Mouse (Mus musculus) CD8-positive naive resting alpha-beta T cell, adult 2 months (primary cell): ENCODE results near the gene Frmpd1.

Experiments
- DNase-seq, 2 experiments: peaks; one replicate each; pipeline ENCODE4 v3.0.0; 2022; ENCODE audit warnings: low read depth in 2 of 2, low spot score in 2 of 2

Frmpd1 gene

GRCm38 (mm10) chr4:45238260-45238659, 53.6 kb downstream of the Frmpd1 start:
- DNase-seq: no peak

DNA sequence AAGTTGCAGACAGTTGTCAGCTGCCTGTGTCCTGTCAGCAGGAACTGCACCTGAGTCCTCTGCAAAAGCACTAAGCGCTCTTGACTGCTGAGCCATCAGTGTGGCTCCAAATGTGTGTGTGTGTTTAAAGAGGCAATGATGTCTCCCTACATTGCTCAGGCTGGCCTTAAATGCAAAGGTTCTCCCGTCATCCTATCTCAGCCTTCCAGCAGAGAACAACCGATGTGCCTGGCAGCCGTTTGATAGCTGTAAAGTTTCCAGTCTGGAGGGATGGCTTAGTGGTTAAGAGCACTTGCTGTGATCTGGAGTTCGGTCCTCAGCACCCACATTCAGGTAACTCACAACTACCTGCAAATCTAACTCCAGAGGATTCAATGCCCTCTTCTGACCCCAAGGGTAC, 56.7 kb downstream of the Frmpd1 start:
- DNase-seq: no peak

DNA sequence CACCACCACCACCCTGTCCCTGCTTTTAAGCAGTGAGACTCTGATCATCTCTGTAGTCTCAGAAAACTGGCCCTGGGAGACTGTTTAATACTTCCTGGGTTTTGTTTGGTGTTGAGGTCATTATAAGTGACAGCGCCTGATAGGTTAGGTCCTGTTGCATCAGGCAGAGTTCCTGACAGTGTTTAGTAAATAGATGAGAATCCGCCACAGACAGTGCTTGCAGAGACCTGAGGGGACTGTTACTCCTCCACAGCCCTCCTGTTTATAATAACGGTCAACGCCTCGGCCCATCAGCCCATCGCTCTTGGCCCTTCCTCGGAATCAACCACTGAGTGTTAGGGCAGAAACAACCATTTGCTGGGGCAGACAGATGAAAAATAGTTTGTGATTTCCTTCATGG, 57.5 kb downstream of the Frmpd1 start:
- no peak for DNase-seq

DNA sequence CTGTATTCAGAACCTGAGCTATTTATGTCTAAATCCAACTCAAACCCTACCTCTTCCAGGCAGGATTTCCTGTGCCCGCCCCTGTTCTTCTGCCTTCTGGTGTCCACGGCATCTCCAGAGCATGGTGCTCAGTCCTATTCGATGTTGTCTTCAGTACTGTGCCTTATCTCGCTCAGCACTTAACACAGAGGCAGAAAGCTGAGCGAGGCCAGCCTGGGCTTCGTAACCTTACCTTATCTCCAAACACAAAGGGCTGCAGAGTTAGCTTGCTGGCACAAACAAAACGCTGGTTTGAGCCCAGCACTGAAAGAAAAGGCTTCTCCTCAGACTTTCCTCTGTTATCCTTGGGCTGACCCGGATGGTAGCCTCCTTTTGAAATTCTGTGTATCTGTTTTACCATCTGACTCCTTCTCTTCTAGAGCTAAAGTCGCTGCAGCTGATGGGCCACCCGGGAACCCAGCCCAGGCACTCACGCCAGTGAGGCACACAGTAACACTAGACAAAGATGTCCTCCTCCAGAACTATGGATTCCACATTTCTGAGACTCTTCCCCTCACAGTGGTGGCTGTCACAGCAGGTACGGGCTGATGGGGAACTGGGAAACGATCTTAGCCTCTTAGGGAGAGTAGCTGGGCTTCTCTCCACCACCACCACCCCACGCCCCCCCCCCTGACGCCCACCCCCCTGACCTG, 58.7 kb downstream of the Frmpd1 start:
- DNase-seq: no peak

GRCm38 (mm10) chr4:45251265-45251664, 66.6 kb downstream of the Frmpd1 start:
- DNase-seq: no peak

- DNase-seq: no peak
Observed at GRCm38 (mm10) chr4:45252861-45253262, 68.2 kb downstream of the Frmpd1 start.

DNA sequence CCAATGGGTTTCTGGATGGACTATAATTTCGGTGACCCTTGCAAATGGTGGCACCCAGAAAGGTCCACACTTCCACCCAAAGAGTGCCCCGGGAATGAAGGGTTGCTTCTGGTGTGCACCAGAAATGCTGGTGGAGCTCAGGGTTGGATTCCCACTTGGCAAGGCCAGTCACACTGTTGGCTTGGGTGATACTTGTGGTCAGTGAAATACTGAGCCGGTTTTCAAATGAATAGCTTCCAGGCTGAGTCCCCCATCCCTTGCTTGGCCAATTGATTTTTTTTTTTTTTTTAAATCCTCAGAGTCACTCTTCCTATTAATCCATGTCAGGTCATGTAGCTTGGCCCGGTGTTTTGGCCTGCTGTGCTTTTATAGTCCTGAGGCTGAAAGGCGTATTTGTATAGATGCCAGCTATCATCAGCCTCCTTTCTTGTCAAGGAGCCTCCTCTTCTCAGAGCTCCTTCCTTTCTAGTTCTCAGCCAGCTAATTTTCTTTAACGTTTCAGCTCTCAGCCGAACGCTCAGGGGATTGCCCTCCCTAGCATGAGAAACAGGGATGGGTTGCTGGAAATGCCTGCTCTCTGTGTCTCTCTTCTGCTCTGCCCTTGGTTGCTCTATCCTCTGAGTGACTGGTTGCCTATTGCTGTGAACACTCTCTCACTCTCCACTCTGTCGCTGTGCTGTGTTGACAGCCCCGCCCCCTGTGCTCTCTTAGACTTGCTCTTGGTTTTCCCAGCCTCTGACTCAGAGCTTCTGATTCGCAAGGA, 69.3 kb downstream of the Frmpd1 start:
- DNase-seq: no peak

DNA sequence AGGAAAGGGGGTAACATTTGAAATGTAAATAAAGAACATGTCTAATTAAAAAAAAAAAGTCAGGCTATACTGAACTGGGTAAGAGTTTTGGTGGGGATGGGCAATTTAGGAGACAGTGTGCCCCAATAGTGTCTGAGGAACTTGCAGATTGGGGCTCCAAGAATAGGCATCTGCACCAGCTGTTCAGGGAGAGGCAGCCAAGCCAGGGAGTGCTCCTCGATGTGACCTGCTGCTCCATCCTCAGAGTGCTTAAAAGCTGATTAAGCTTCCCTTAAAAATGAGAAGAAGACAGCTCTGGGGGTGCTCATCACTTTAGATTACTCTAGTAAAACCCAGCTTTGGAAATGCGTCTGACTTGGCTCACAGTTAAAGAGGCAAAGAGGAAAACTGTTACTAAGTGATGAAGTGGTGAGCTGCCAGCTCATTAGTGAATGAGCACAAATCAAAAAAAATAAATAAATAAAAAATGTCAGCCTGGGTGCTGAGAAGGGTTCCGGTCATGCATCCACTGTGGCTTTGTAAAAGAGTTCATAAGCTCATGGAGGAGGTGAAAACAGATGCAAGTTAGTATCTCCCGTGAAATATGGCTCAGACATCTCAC, 74.7 kb downstream of the Frmpd1 start:
- DNase-seq: no peak

- DNase-seq: no peak
Observed at GRCm38 (mm10) chr4:45261551-45261950, 76.9 kb downstream of the Frmpd1 start.

- no peak for DNase-seq
Observed at GRCm38 (mm10) chr4:45267883-45268282, 83.2 kb downstream of the Frmpd1 start.

- DNase-seq: no peak
Observed at GRCm38 (mm10) chr4:45271041-45271452, 86.4 kb downstream of the Frmpd1 start.

DNA sequence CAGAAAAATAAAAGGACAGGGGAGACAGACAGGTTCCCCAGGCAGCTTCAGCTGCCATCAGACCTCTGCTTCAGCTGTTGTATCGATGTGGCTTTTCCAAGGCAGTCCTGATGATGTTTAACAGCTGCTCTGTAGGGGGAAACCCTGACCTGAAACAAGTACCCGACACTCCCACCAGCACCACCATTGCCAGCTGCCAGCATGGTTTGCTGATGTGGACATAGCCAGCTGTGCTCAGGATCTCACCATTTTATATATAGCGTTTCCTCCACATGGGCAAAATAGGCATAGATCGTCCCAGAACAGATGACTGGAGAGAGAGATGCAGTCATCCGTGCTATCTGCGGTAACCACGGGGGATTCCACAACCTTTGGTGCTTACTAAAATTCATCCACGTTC, 91.1 kb downstream of the Frmpd1 start:
- DNase-seq: no peak

GRCm38 (mm10) chr4:45279292-45279691, 94.6 kb downstream of the Frmpd1 start:
- DNase-seq: no peak

DNA sequence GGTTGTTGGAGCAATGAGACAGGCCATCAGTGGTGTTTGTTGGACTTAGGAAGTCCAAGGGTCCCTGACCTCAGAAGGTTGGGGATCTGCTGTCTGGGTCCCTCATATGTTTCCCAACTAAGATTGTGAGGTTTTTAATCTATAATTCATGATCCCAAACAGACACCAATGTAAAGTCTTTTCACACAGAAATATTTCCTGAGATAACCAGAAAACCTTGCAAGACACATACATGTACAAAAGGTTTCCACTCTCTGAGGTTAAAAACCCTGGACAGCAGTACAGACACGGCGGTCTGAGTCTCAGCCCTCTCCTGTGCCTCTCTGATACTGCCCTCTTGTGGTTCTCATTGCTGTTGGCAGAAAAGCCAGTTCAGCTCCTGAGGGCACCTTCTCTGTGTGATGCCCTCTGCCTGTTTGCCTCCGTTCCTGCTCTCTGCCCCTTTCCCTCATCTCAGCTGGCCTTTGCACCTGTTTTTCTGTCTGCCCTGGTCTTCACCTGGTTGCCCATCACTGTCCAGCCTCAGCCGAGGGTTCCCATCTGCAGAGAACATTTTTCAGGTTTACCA, 95.4 kb downstream of the Frmpd1 start:
- DNase-seq: peak; percentile 20 to 44

DNA sequence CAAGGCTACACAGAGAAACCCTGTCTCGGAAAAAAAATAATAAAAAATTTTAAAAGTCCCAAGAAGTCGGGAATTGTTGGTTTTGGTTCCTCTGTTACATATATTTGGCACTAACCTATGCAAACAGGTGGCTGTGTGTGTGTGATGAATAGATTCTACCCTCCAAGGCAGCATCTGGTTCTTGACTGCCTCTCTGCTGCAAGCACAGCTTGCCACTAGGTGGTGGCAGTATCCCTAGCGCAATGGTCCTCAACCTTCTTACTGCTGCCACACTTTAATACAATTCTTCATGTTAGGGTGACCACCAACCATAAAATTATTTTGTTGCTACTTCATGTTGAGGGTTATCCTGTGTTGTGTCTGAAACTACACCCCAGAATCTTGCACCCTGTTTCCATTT, 101.6 kb downstream of the Frmpd1 start:
- no peak for DNase-seq

GRCm38 (mm10) chr4:45287906-45288305, 103.2 kb downstream of the Frmpd1 start:
- DNase-seq: no peak

GRCm38 (mm10) chr4:45296662-45297564, 112.2 kb downstream of the Frmpd1 start, which contains the start of gene Trmt10b:
Gene Trmt10b, plus strand, starts transcription at chr4:45297127.
- DNase-seq: peak; percentile 65 to 82

DNA sequence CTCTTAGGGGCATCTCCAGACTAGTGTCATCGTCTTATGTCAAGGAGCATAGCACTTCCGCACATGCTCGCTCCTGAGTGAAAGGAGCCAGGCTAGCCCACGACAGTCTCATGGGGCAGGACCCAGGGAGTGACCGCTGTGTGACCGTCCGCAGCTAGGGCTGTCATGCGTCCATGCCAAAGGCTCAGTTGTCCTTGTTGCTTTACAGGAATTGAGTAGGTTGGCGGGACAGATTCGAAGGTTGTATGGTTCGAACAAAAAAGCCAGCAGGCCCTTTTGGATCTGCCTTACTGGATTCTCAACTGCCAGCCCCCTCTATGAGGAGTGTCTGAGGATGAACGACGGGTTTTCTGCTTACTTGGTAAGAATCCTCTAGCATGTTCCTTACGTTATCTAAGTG, 120.9 kb downstream of the Frmpd1 start:
- DNase-seq: no peak

GRCm38 (mm10) chr4:45308046-45308445, 123.4 kb downstream of the Frmpd1 start:
- DNase-seq: no peak

GRCm38 (mm10) chr4:45308606-45309005, 123.9 kb downstream of the Frmpd1 start:
- DNase-seq: no peak

DNA sequence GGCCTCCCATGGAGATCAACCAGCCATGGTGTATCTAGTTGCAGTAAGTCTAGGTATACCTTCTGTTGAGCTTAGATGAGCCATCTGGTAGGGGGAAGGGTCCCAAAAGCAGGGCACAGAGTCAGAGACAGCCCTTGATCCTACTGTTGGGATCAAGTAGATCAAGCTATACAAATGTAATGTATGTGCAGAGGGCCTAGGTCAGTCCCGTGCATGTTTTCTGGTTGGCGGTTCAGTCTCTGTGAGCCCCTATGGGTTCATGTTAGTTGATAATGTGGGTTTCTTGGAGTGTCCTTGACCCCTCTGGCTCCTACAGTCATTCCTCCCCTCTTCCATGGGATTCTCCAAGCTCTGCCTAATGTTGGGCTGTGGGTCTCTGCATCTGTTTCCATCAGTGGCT, 126.4 kb downstream of the Frmpd1 start:
- DNase-seq: no peak
